Mouse (Mus musculus) neural tube, embryonic 11.5 days (tissue): ENCODE data around the gene Tmem265. TPM values are rescaled to one million over a fixed set of nuclear protein-coding genes. Genes with fewer than 3 reads are reported as not detected.

Experiments
- ATAC-seq: fragments of 200-750 bp; cut with Nextera tagmentation; 2 replicates; pipeline ENCODE4 v1.8.0; 2017; ENCODE audit warnings: moderate number of reproducible peaks, mild to moderate bottlenecking, moderate TSS enrichment, moderate library complexity; ENCODE audit not compliant: insufficient read depth, low FRiP score, low TSS enrichment
- DNase-seq: peaks from one replicate; pipeline ENCODE4 v3.0.0-alpha.2; 2015; ENCODE audit warnings: low spot score
- H3K27ac ChIP-seq: fragments of 300-500 bp; sonication (generic); 2 replicates; pipeline ENCODE4 v1.5.1; 2014; ENCODE audit warnings: low read depth, mild to moderate bottlenecking, low read length
- H3K27me3 ChIP-seq: fragments of 300-500 bp; sonication (generic); 2 replicates; pipeline ENCODE4 v1.6.1; 2014; ENCODE audit warnings: mild to moderate bottlenecking, low read length, mixed read lengths; ENCODE audit not compliant: control insufficient read depth, insufficient read depth
- H3K36me3 ChIP-seq: fragments of 300-500 bp; sonication (generic); 2 replicates; pipeline ENCODE4 v1.6.1; 2014; ENCODE audit warnings: mild to moderate bottlenecking, low read length, moderate library complexity, mixed read lengths; ENCODE audit not compliant: control insufficient read depth, insufficient read depth
- H3K4me1 ChIP-seq: fragments of 300-500 bp; sonication (generic); 2 replicates; pipeline ENCODE4 v1.6.1; 2014; ENCODE audit warnings: low read length, mixed read lengths; ENCODE audit not compliant: control insufficient read depth, insufficient read depth
- H3K4me2 ChIP-seq: fragments of 300-500 bp; sonication (generic); 2 replicates; pipeline ENCODE4 v1.6.1; 2014; ENCODE audit warnings: low read depth, mild to moderate bottlenecking, moderate library complexity
- H3K4me3 ChIP-seq: fragments of 300-500 bp; sonication (generic); 2 replicates; pipeline ENCODE4 v1.5.1; 2014; ENCODE audit warnings: low read depth, low read length
- H3K9ac ChIP-seq: fragments of 300-500 bp; sonication (generic); 2 replicates; pipeline ENCODE4 v1.6.1; 2014; ENCODE audit warnings: mild to moderate bottlenecking, low read length
- H3K9me3 ChIP-seq: fragments of 300-500 bp; sonication (generic); 2 replicates; pipeline ENCODE4 v1.6.1; 2016; ENCODE audit warnings: low read length; ENCODE audit not compliant: control insufficient read depth
- WGBS: fragments of 180-500 bp; shearing (Covaris S2); extraction: QIAGEN DNeasy Blood & Tissue Kit; methylation state at CpG from one replicate; pipeline ENCODE4 v1.1.7; 2014; 5-methylcytosine and 5-hydroxymethylcytosine counted together
- polyA plus RNA-seq: library from polyadenylated mRNA; unstranded; fragments of >200 nt; fragmentation: Nextera tagmentation; extraction: Ambion mirVana; gene quantifications from 2 replicates; pipeline ENCODE4 v1.2.1, GENCODE M21; 2014

Tmem265 gene
- 6.9 and 9.2 TPM in 2 replicates for polyA plus RNA-seq

DNA sequence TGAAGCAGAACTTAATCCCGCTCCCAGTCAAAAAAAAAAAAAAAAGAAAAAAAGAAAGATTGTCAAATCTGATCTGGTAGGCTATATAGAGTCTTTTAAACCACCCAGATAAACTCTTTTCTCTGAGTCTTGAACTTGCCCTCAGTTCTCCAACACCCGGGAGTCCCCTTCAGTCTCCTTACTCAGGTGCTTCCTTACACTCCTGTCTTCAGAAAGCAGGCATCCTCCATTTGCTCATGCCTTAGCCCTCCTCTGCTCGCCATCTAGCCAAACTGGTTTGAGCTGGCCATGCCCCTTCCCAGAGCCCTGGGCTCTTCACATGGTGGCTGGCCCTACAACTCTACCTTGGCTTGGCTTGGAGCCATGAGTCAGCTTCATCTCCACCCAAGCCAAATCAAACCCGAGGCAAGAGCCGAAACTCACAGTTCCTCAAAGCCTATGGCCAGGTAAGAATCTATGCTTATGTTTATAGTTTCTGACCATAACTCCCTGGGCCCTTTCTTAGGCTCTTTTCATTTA lies at the start of gene Tmem265:
Gene Tmem265, plus strand, starts transcription at position 51 of the 519 bp plus-strand sequence.
- 96% methylated on average over 5 of the region's 5 CpGs for WGBS
- no peaks in the 10 kb centered on the region for H3K4me1 ChIP-seq
- peaks cover 31% of the 10 kb centered on the region for H3K36me3 ChIP-seq

DNA sequence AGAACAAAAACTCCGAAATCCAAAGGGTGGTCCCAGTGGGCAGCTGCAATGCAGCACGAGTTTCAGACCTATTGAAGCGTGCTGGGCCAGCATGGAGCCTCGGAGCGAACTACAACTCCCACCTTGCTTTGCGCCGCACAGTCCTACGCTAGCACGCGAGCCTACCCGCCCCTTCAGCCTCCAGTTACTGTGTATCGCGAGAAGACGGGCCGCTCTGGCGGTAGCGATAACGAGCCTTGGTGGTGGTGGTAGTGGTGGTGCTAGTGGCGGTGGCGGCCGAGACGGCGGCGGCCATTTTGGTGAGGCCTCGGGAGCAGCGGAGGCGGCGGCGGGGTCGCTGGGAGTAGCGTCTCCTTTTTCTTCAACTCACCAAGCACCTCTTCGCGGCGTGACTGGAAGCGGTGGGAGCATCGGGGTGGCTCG lies 49.4 kb upstream of the Tmem265 start, which contains the start of gene Srcap:
Gene Srcap, plus strand, starts transcription at position 176 of the 423 bp plus-strand sequence.
- Histone ChIP-seq H3K4me3 (peak within 1 kb of the TSS; percentile 82), H3K4me2 (peak within 1 kb of the TSS; percentile 40), H3K27me3 (no peaks in the 10 kb centered on the region), H3K9ac (peak within 1 kb of the TSS; percentile 89), H3K27ac (peak within 1 kb of the TSS; percentile 97), H3K36me3 (0 out of 2 replicates have a peak, but pooled peaks cover 2% of the 10 kb centered on the region), H3K4me1 (peaks cover 7% of the 10 kb centered on the region; the same call in 1 of the 2 replicates), H3K9me3 (no peaks in the 10 kb centered on the region)
- DNase-seq (peak; percentile 96), ATAC-seq (peak; percentile 97)
- 0% methylated on average over 37 of the region's 37 CpGs for WGBS

More for the DNA sequence above, at the start of gene Tmem265:
- no peak for ATAC-seq
- Histone ChIP-seq H3K9ac (no peak within 1 kb of the TSS), H3K27ac (no peak within 1 kb of the TSS), H3K27me3 (no peaks in the 10 kb centered on the region), H3K9me3 (no peaks in the 10 kb centered on the region), H3K4me3 (no peak within 1 kb of the TSS), H3K4me2 (no peak within 1 kb of the TSS)
- DNase-seq: no peak

- WGBS: under 1% methylated on average over 78 of the region's 93 CpGs
- H3K36me3 ChIP-seq: 0 out of 2 replicates have a peak, but pooled peaks cover 2% of the 10 kb centered on the region
- H3K27ac ChIP-seq: peak overlapping the region; percentile 97
- H3K9ac ChIP-seq: peak overlapping the region; percentile 89
- no peaks in the 10 kb centered on the region for H3K9me3 ChIP-seq
- H3K4me1 ChIP-seq: peaks cover 7% of the 10 kb centered on the region; the same call in 1 of the 2 replicates
- no peaks in the 10 kb centered on the region for H3K27me3 ChIP-seq
- H3K4me2 ChIP-seq: peak overlapping the region; percentile 40
- peak overlapping the region; percentile 82 for H3K4me3 ChIP-seq
- DNase-seq (peak; percentile 98), ATAC-seq (peak; percentile 82)
These were observed 48.8 kb upstream of the Tmem265 start for GRCm38 (mm10) chr7:127512231-127513015.

GRCm38 (mm10) chr7:127513016-127513390 lies 48.2 kb upstream of the Tmem265 start:
- peaks cover 7% of the 10 kb centered on the region; the same call in 1 of the 2 replicates for H3K4me1 ChIP-seq
- no peaks in the 10 kb centered on the region for H3K27me3 ChIP-seq
- peak overlapping the region; percentile 97; the same call in 1 of the 2 replicates for H3K27ac ChIP-seq
- no peak for DNase-seq
- peak overlapping the region; percentile 82 for H3K4me3 ChIP-seq
- 0 out of 2 replicates have a peak, but pooled peaks cover 2% of the 10 kb centered on the region for H3K36me3 ChIP-seq
- H3K9ac ChIP-seq: peak overlapping the region; percentile 89
- H3K4me2 ChIP-seq: peak overlapping the region; percentile 40
- WGBS: 45% methylated on average over 8 of the region's 8 CpGs
- ATAC-seq: no peak
- H3K9me3 ChIP-seq: no peaks in the 10 kb centered on the region

DNA sequence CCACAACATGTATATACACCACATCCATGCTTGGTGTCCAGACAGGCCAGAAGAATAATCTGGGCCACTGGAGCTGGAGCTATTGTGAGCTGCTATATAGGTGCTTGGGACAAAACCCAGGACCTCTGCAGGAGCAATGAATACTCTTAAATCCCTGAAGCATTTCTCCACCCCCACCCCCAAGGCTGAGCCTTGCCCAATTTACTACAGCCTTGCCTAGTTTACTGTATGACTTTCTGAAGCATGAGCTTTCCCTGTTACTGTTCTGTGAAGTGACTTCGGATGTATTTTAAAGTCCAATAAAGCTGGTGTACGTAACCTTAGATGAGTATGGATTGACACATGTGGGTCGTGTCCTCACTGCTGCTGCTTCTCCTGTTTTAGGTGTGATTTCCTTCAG lies 47.4 kb upstream of the Tmem265 start:
- peak overlapping the region; percentile 82; the same call in 1 of the 2 replicates for H3K4me3 ChIP-seq
- no peak overlapping the region for H3K27ac ChIP-seq

DNA sequence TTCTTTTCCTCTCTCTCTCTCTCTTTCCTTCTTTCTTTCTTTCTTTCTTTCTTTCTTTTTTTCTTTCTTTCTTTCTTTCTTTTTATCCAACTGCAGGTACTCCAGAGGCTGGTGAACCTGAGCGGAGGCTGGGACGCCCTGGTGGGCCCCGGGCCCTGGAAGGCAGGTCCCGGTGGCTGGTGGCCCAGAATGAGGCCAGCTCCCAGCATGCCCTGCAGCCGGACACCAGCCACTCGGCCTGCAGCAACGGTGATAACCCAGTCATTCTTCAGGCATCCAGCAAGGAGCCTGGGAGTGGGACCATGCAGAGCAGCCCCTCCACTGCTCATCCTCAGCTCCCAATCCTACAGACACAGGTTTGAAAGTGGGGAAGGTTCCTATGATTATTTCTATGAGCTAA lies 45.3 kb upstream of the Tmem265 start:
- H3K4me3 ChIP-seq: no peak overlapping the region
- peaks cover 7% of the 10 kb centered on the region; the same call in 1 of the 2 replicates for H3K4me1 ChIP-seq
- no peak for DNase-seq
- no peak overlapping the region for H3K4me2 ChIP-seq
- no peaks in the 10 kb centered on the region for H3K27me3 ChIP-seq
- H3K36me3 ChIP-seq: peaks cover 5% of the 10 kb centered on the region; the same call in 1 of the 2 replicates
- H3K9me3 ChIP-seq: no peaks in the 10 kb centered on the region
- no peak for ATAC-seq
- 95% methylated on average over 7 of the region's 7 CpGs for WGBS
- no peak overlapping the region for H3K9ac ChIP-seq
- no peak overlapping the region for H3K27ac ChIP-seq

More for the DNA sequence above, 47.4 kb upstream of the Tmem265 start:
- Histone ChIP-seq H3K36me3 (0 out of 2 replicates have a peak, but pooled peaks cover 2% of the 10 kb centered on the region), H3K4me2 (peak overlapping the region; percentile 40), H3K9me3 (no peaks in the 10 kb centered on the region), H3K9ac (no peak overlapping the region), H3K27me3 (no peaks in the 10 kb centered on the region), H3K4me1 (peaks cover 7% of the 10 kb centered on the region; the same call in 1 of the 2 replicates)
- ATAC-seq (no peak), DNase-seq (no peak)
- 89% methylated on average over 3 of the region's 3 CpGs for WGBS

GRCm38 (mm10) chr7:127516344-127516743 lies 44.8 kb upstream of the Tmem265 start:
- Histone ChIP-seq H3K4me2 (no peak overlapping the region), H3K9me3 (no peaks in the 10 kb centered on the region), H3K27ac (no peak overlapping the region), H3K36me3 (peaks cover 5% of the 10 kb centered on the region; the same call in 1 of the 2 replicates), H3K27me3 (no peaks in the 10 kb centered on the region), H3K4me1 (peaks cover 7% of the 10 kb centered on the region; the same call in 1 of the 2 replicates), H3K4me3 (no peak overlapping the region), H3K9ac (no peak overlapping the region)
- DNase-seq (no peak), ATAC-seq (no peak)
- 96% methylated on average over 6 of the region's 7 CpGs for WGBS

- WGBS: 94% methylated on average over 3 of the region's 3 CpGs
- Histone ChIP-seq H3K27me3 (no peaks in the 10 kb centered on the region), H3K4me2 (no peak within 1 kb of the TSS), H3K27ac (no peak within 1 kb of the TSS), H3K9ac (no peak within 1 kb of the TSS), H3K36me3 (peaks cover 20% of the 10 kb centered on the region), H3K4me1 (no peaks in the 10 kb centered on the region), H3K4me3 (no peak within 1 kb of the TSS), H3K9me3 (no peaks in the 10 kb centered on the region)
- ATAC-seq (no peak), DNase-seq (no peak)
These were observed 41.9 kb upstream of the Tmem265 start, which contains the start of gene Gm42715 for GRCm38 (mm10) chr7:127519284-127519683. Gm42715 (plus strand) TSS chr7:127519584.
